Mouse (Mus musculus) kidney, postnatal 0 days (tissue): ENCODE measurements at regions not wholly inside any gene's neighbourhood (a gene's known extent, or its start where the extent isn't known, plus 50 kb on each side); places are given as distances from the start of the nearest gene placed in this dataset.
"Not testable (repeated sequence)": the region's sequence is repeated elsewhere in the genome, so short reads cannot be mapped to it uniquely, and the experiment has no call there.

Source experiments
- ATAC-seq: fragments of 200-750 bp; cut with Nextera tagmentation; replicated peaks from 2 replicates; pipeline ENCODE4 v1.8.0; 2017; ENCODE audit warnings: low read depth, moderate number of reproducible peaks, moderate TSS enrichment, moderate library complexity; ENCODE audit not compliant: low FRiP score
- DNase-seq: peaks from one replicate; pipeline ENCODE4 v3.0.0-alpha.2; 2016; ENCODE audit warnings: low spot score
- H3K27ac ChIP-seq: fragments of 300-500 bp; sonication (generic); 2 replicates; pipeline ENCODE4 v1.5.1; 2014; ENCODE audit warnings: mild to moderate bottlenecking
- H3K27me3 ChIP-seq: fragments of 300-500 bp; sonication (generic); 2 replicates; pipeline ENCODE4 v1.6.1; 2014; ENCODE audit warnings: low read length, mixed read lengths; ENCODE audit not compliant: insufficient read depth
- H3K36me3 ChIP-seq: fragments of 300-500 bp; sonication (generic); 2 replicates; pipeline ENCODE4 v1.6.1; 2014; ENCODE audit warnings: low read length, mixed read lengths; ENCODE audit not compliant: insufficient read depth
- H3K4me1 ChIP-seq: fragments of 300-500 bp; sonication (generic); replicated peaks from 2 replicates; pipeline ENCODE4 v1.6.1; 2014; ENCODE audit warnings: antibody characterized with exemption, low read length, mixed read lengths; ENCODE audit not compliant: insufficient read depth
- H3K4me2 ChIP-seq: fragments of 300-500 bp; sonication (generic); 2 replicates; pipeline ENCODE4 v1.6.1; 2014; ENCODE audit warnings: mild to moderate bottlenecking, low read length, moderate library complexity, mixed read lengths
- H3K4me3 ChIP-seq: fragments of 300-500 bp; sonication (generic); replicated peaks from 2 replicates; pipeline ENCODE4 v1.5.1; 2014; ENCODE audit warnings: low read depth, low read length
- H3K9ac ChIP-seq: fragments of 300-500 bp; sonication (generic); 2 replicates; pipeline ENCODE4 v1.6.1; 2014; ENCODE audit warnings: low read depth, low read length
- H3K9me3 ChIP-seq: fragments of 300-500 bp; sonication (generic); replicated peaks from 2 replicates; pipeline ENCODE4 v1.6.1; 2016; ENCODE audit warnings: low read length, inconsistent platforms, mixed read lengths
- CTCF ChIP-seq: IDR thresholded peaks from 2 replicates; pipeline ENCODE4 v1.5.1; 2016; ENCODE audit warnings: antibody characterized with exemption, low read depth, mild to moderate bottlenecking, moderate library complexity
- WGBS: fragments of 180-500 bp; shearing (Covaris S2); extraction: QIAGEN DNeasy Blood & Tissue Kit; methylation state at CpG from one replicate; pipeline ENCODE4 v1.1.7; 2014; 5-methylcytosine and 5-hydroxymethylcytosine counted together

DNA sequence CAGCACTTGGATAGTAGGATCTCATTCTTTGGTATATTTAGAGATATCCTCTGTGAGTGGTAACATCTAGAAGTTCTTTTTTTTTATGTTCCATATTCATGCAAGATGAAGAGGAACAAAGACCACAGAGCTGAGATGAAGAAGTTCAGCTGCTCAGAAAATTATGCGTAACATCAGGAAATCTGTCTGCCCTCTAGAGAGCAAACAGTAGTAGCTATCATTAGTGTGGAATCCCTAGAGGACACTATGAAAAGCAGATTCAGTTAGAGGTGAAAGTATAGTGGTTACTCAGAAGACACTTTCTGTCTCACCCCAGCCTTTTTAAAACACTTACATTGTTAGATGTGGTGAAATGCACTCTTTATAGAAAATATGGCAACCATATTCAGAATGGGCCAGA is 1214.9 kb upstream of the Tacstd2 start:
- Histone ChIP-seq H3K27me3 (no peaks in the 10 kb centered on the region), H3K4me3 (no peak overlapping the region), H3K4me2 (no peak overlapping the region), H3K4me1 (no peaks in the 10 kb centered on the region), H3K9me3 (no peaks in the 10 kb centered on the region), H3K36me3 (no peaks in the 10 kb centered on the region), H3K27ac (no peak overlapping the region), H3K9ac (no peak overlapping the region)
- no peak for ATAC-seq
- WGBS, result 100% methylated on average over 1 of the region's 1 CpGs
- no peak for DNase-seq
- TF ChIP-seq CTCF, result no peak

DNA sequence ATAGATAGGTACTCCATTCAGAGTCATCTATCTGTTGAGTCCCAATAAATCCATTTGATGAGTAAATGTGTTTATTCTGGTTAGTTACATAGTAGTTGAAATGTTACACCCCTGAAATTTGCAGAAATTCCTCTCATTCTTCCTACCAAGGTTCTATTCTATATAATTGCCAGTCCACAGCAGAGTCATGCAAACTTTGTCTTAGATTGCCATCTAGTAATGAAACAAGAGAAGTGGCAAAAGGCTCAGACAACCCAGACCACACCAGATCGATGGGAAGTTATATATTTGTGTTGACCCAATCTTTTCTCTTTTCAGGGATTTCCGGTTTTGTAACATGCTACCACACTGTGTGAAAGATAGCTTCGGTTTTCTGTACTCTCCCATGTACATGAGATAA is 1214.1 kb upstream of the Tacstd2 start:
- 78% methylated on average over 3 of the region's 3 CpGs for WGBS
- Histone ChIP-seq H3K4me1 (no peaks in the 10 kb centered on the region), H3K9ac (no peak overlapping the region), H3K4me3 (no peak overlapping the region), H3K27me3 (no peaks in the 10 kb centered on the region), H3K36me3 (no peaks in the 10 kb centered on the region), H3K27ac (no peak overlapping the region), H3K4me2 (no peak overlapping the region), H3K9me3 (no peaks in the 10 kb centered on the region)
- DNase-seq (no peak), ATAC-seq (no peak)
- TF ChIP-seq CTCF, result no peak

DNA sequence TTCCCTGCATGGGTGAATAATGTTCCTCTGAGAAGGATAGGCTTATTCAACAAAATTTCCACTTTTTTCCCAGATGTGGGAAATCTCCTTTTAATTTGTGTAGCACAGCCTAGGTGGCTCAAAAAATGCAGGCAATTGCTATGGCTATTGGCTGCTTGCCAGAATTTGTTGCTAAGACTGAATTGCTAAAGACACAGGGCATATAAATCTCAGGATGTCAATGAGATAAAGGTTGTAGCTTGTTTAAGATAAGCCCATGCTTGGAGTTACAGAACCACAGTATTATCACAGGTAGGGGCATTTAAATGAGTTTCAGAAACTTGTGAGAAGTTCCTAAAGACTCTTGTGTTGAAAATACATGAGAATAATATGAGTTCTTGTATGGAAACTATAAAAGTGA is 1203.0 kb upstream of the Tacstd2 start:
- Histone ChIP-seq H3K9ac (no peak overlapping the region), H3K4me2 (no peak overlapping the region), H3K27me3 (no peaks in the 10 kb centered on the region), H3K4me3 (no peak overlapping the region), H3K27ac (no peak overlapping the region), H3K4me1 (no peaks in the 10 kb centered on the region), H3K9me3 (no peaks in the 10 kb centered on the region), H3K36me3 (no peaks in the 10 kb centered on the region)
- ATAC-seq (no peak), DNase-seq (no peak)
- no peak for TF ChIP-seq CTCF

DNA sequence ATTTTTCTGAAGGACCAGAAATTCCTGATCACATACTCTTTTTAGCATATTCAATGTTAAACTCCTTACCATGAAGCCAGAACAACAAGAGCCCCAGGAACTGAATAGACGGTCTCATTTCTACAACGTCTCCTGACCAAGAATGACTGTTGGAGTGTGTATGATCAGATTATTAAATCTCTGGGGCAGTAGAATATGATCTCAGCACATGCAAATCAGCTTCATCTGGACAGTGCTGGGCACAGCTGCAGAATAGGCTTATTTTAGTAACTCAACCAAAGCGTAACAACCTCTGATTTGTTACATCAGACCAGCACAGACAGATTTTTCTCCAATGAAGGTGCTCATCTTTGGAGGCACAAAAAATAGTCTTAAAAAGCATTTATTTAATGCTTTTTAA is 1201.1 kb upstream of the Tacstd2 start:
- no peak overlapping the region for H3K9ac ChIP-seq
- no peak overlapping the region for H3K4me2 ChIP-seq
- H3K36me3 ChIP-seq, result no peaks in the 10 kb centered on the region
- H3K4me1 ChIP-seq, result no peaks in the 10 kb centered on the region
- H3K4me3 ChIP-seq, result no peak overlapping the region
- TF ChIP-seq CTCF, result no peak
- WGBS, result 92% methylated on average over 3 of the region's 3 CpGs
- ATAC-seq (no peak), DNase-seq (no peak)
- no peaks in the 10 kb centered on the region for H3K9me3 ChIP-seq
- no peaks in the 10 kb centered on the region for H3K27me3 ChIP-seq
- no peak overlapping the region for H3K27ac ChIP-seq

DNA sequence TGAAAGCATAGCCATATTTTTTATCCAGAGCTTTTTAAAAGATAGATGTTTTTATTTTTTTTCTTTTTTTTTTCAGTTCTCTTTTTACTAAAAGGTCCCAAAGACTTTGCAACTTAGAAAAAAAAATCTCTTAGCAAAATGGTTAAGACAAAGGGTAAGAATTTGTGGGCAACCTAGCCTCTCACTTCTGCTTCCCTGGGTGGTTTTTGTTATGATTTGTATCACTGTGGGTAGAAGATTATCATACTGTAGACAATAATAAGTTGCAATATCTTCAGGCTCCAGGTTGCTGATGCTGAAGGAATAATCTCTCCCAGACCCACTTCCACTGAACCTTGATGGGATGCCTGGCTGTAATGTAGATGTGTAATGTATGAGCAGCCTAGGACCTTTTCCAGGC is 1200.5 kb upstream of the Tacstd2 start:
- H3K4me3 ChIP-seq, result no peak overlapping the region
- no peak for TF ChIP-seq CTCF
- no peak overlapping the region for H3K27ac ChIP-seq
- DNase-seq (no peak), ATAC-seq (no peak)
- no peak overlapping the region for H3K4me2 ChIP-seq
- no peaks in the 10 kb centered on the region for H3K27me3 ChIP-seq
- H3K9me3 ChIP-seq, result no peaks in the 10 kb centered on the region
- no peaks in the 10 kb centered on the region for H3K4me1 ChIP-seq
- no peak overlapping the region for H3K9ac ChIP-seq
- no peaks in the 10 kb centered on the region for H3K36me3 ChIP-seq

DNA sequence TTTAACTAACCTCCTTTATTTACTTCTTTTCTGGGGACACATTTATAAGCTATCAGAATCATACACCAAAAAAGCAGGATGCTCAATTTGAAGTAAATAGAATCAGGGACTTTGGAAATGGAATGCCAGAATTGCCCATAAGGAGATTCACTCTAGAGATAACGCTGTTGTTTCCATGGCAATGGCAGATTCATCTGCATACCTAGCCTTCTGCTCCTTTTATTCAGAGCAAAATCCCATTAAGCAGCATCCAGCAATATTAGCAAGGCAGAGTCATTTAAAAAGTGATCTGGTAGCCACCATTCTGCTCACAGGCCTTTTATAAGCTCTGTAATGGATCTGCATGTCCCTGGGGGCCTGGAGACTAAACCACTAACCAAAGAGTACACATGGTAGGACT is 1175.5 kb upstream of the Tacstd2 start:
- H3K27ac ChIP-seq, H3K9me3 ChIP-seq, H3K4me2 ChIP-seq, H3K36me3 ChIP-seq, H3K4me1 ChIP-seq, H3K27me3 ChIP-seq, ATAC-seq, H3K4me3 ChIP-seq, H3K9ac ChIP-seq, DNase-seq: not testable (repeated sequence)
- WGBS, result 95% methylated on average over 1 of the region's 1 CpGs

DNA sequence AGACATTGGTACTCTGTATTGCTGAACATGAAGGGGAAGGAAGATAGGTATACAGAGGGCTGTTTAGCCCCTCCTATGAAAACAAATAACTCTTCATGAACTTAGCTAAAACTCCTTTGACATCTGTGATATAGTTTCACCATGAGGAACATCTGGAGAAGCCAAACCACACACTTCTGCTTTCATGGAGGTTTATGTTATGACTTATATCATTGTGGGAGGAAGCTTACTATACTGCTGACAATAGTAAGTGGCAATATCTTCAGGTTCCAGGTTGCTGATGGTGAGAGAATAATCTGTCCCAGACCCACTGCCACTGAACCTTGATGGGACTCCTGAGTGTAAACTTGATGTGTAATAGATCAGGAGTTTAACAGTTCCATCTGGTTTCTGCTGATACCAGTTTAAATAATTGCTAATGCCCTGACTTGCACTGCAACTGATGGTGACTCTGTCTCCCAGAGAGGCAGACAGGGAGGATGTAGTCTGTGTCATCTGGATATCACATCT is 1168.8 kb upstream of the Tacstd2 start:
- not testable (repeated sequence) for H3K27ac ChIP-seq, ATAC-seq, DNase-seq, H3K9me3 ChIP-seq, H3K27me3 ChIP-seq, H3K9ac ChIP-seq, H3K36me3 ChIP-seq, H3K4me1 ChIP-seq, H3K4me2 ChIP-seq, H3K4me3 ChIP-seq

DNA sequence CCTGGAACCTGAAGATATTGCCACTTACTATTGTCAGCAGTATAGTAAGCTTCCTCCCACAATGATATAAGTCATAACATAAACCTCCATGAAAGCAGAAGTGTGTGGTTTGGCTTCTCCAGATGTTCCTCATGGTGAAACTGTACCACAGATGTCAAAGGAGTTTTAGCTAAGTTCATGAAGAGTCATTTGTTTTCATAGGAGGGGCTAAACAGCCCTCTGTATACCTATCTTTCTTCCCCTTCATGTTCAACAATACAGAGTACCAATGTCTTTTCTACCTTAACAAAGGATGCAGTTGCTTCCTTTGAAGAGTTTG is 1145.2 kb upstream of the Tacstd2 start:
- H3K9me3 ChIP-seq, ATAC-seq, H3K27me3 ChIP-seq, H3K4me1 ChIP-seq, H3K27ac ChIP-seq, H3K4me3 ChIP-seq, DNase-seq, H3K36me3 ChIP-seq, H3K4me2 ChIP-seq, H3K9ac ChIP-seq: not testable (repeated sequence)
